Mouse (Mus musculus) megakaryocyte, embryonic 14.5 days (primary cell): ENCODE results near the gene Rnf26. TPM values are rescaled to one million over a fixed set of nuclear protein-coding genes. Genes with fewer than 3 reads are reported as not detected.

Experiments
- H3K27me3 ChIP-seq: replicated peaks from 2 replicates; pipeline ENCODE3; 2012; ENCODE audit warnings: inconsistent platforms
- H3K36me3 ChIP-seq: replicated peaks from 2 replicates; pipeline ENCODE3; 2012; ENCODE audit warnings: low read length, inconsistent platforms, mixed read lengths
- H3K4me1 ChIP-seq: 2 replicates; pipeline ENCODE4 v1.6.1; 2012; ENCODE audit warnings: inconsistent platforms
- H3K4me3 ChIP-seq: replicated peaks from 2 replicates; pipeline ENCODE3; 2012; ENCODE audit warnings: moderate library complexity, mild to moderate bottlenecking, inconsistent platforms
- H3K9me3 ChIP-seq: 2 replicates; pipeline ENCODE4 v1.6.1; 2012; ENCODE audit warnings: inconsistent platforms
- FLI1 ChIP-seq: IDR thresholded peaks from 2 replicates; pipeline ENCODE4 v1.6.1; 2012; ENCODE audit warnings: low read length, inconsistent platforms, mixed read lengths
- GATA1 ChIP-seq: IDR thresholded peaks from 3 replicates; pipeline ENCODE4 v1.6.1; 2012; ENCODE audit warnings: mixed read lengths, low read length, inconsistent platforms, borderline replicate concordance
- polyA plus RNA-seq: library from polyadenylated mRNA; stranded (reverse); fragments of >175 nt; gene quantifications from 2 replicates; pipeline ENCODE4 v1.2.3, GENCODE M21; 2012; ENCODE audit warnings: low replicate concordance; ENCODE audit not compliant: insufficient read depth

Gene Rnf26
- polyA plus RNA-seq, 1 experiment, result 22.2 TPM

- Histone ChIP-seq H3K27me3 (peaks cover 55% of the 10 kb centered on the region), H3K4me3 (peak overlapping the region; percentile 93), H3K4me1 (peaks cover 78% of the 10 kb centered on the region), H3K9me3 (no peaks in the 10 kb centered on the region), H3K36me3 (no peaks in the 10 kb centered on the region)
- no peak for TF ChIP-seq GATA1
- TF ChIP-seq FLI1, result no peak
These were observed 28.0 kb downstream of the Rnf26 start for GRCm38 (mm10) chr9:44085276-44085675.

GRCm38 (mm10) chr9:44084659-44085229 is 28.6 kb downstream of the Rnf26 start:
- peak overlapping the region; percentile 93 for H3K4me3 ChIP-seq
- TF ChIP-seq GATA1 (no peak), FLI1 (no peak)
- peaks cover 76% of the 10 kb centered on the region for H3K4me1 ChIP-seq
- no peaks in the 10 kb centered on the region for H3K9me3 ChIP-seq
- H3K27me3 ChIP-seq, result peaks cover 59% of the 10 kb centered on the region
- H3K36me3 ChIP-seq, result no peaks in the 10 kb centered on the region

- Histone ChIP-seq H3K9me3 (no peaks in the 10 kb centered on the region), H3K4me1 (peaks cover 76% of the 10 kb centered on the region), H3K36me3 (no peaks in the 10 kb centered on the region), H3K4me3 (peak overlapping the region; percentile 93), H3K27me3 (peaks cover 64% of the 10 kb centered on the region)
- TF ChIP-seq FLI1 (no peak), GATA1 (no peak)
These were observed 29.1 kb downstream of the Rnf26 start for GRCm38 (mm10) chr9:44084236-44084635.

- peaks cover 71% of the 10 kb centered on the region for H3K27me3 ChIP-seq
These were observed 29.8 kb downstream of the Rnf26 start for GRCm38 (mm10) chr9:44083392-44084121.

GRCm38 (mm10) chr9:44082266-44082665 is 31.1 kb downstream of the Rnf26 start:
- no peaks in the 10 kb centered on the region for H3K36me3 ChIP-seq
- no peak overlapping the region for H3K4me3 ChIP-seq
- H3K9me3 ChIP-seq, result no peaks in the 10 kb centered on the region
- TF ChIP-seq FLI1, result no peak
- TF ChIP-seq GATA1, result no peak
- peaks cover 69% of the 10 kb centered on the region for H3K4me1 ChIP-seq
- peaks cover 82% of the 10 kb centered on the region for H3K27me3 ChIP-seq

More at GRCm38 (mm10) chr9:44083392-44084121, 29.8 kb downstream of the Rnf26 start:
- TF ChIP-seq FLI1 (no peak), GATA1 (no peak)
- no peaks in the 10 kb centered on the region for H3K9me3 ChIP-seq
- peak overlapping the region; percentile 83 for H3K4me3 ChIP-seq
- peaks cover 76% of the 10 kb centered on the region for H3K4me1 ChIP-seq
- H3K36me3 ChIP-seq, result no peaks in the 10 kb centered on the region

GRCm38 (mm10) chr9:44081581-44081980 is 31.7 kb downstream of the Rnf26 start:
- H3K4me3 ChIP-seq, result no peak overlapping the region
- H3K36me3 ChIP-seq, result no peaks in the 10 kb centered on the region
- peaks cover 68% of the 10 kb centered on the region for H3K4me1 ChIP-seq
- peaks cover 86% of the 10 kb centered on the region for H3K27me3 ChIP-seq
- H3K9me3 ChIP-seq, result no peaks in the 10 kb centered on the region
- TF ChIP-seq GATA1 (no peak), FLI1 (no peak)

GRCm38 (mm10) chr9:44080953-44081352 is 32.4 kb downstream of the Rnf26 start:
- peaks cover 88% of the 10 kb centered on the region for H3K27me3 ChIP-seq
- peaks cover 64% of the 10 kb centered on the region for H3K4me1 ChIP-seq
- H3K36me3 ChIP-seq, result no peaks in the 10 kb centered on the region
- no peak for TF ChIP-seq FLI1
- no peak for TF ChIP-seq GATA1
- no peak overlapping the region for H3K4me3 ChIP-seq
- no peaks in the 10 kb centered on the region for H3K9me3 ChIP-seq

- Histone ChIP-seq H3K27me3 (peaks cover 88% of the 10 kb centered on the region), H3K4me1 (peaks cover 57% of the 10 kb centered on the region), H3K4me3 (no peak overlapping the region), H3K36me3 (no peaks in the 10 kb centered on the region), H3K9me3 (no peaks in the 10 kb centered on the region)
- TF ChIP-seq FLI1 (no peak), GATA1 (no peak)
These were observed 33.1 kb downstream of the Rnf26 start for GRCm38 (mm10) chr9:44079997-44080780.

- peaks cover 48% of the 10 kb centered on the region for H3K4me1 ChIP-seq
- TF ChIP-seq FLI1 (no peak), GATA1 (no peak)
- H3K9me3 ChIP-seq, result no peaks in the 10 kb centered on the region
- peaks cover 90% of the 10 kb centered on the region for H3K27me3 ChIP-seq
- no peaks in the 10 kb centered on the region for H3K36me3 ChIP-seq
- H3K4me3 ChIP-seq, result no peak overlapping the region
These were observed 34.2 kb downstream of the Rnf26 start for GRCm38 (mm10) chr9:44078955-44079756.
